Mouse (Mus musculus) CH12.LX (cell line): Measurements from ENCODE around the gene Sdccag8. TPM values are rescaled to one million over a fixed set of nuclear protein-coding genes. Genes with fewer than 3 reads are reported as not detected.
A peak's percentile ranks its signal among the peaks of the same experiment; 100 is the strongest.

ENCODE experiments used
- DNase-seq: peaks from one replicate; pipeline ENCODE4 v3.0.0-alpha.2; 2013; ENCODE audit errors: extremely low read depth
- H3K27ac ChIP-seq: 2 replicates; pipeline ENCODE4 v1.5.1; 2012; ENCODE audit warnings: low read depth, mild to moderate bottlenecking, control low read depth, moderate library complexity; ENCODE audit not compliant: insufficient read depth
- H3K27me3 ChIP-seq: replicated peaks from 2 replicates; pipeline ENCODE3; 2012; ENCODE audit warnings: inconsistent platforms
- H3K36me3 ChIP-seq, 2 experiments: replicated peaks in 1 of 2; 2 replicates each; pipeline versions ENCODE3 to v1.6.1; 2012; ENCODE audit warnings: inconsistent platforms in 1 of 2, low read length in 1 of 2, mild to moderate bottlenecking in 1 of 2, mixed read lengths in 1 of 2, moderate library complexity in 1 of 2; ENCODE audit not compliant: control insufficient read depth in 1 of 2, insufficient read depth in 1 of 2
- H3K4me1 ChIP-seq, 2 experiments: 2 replicates each; pipeline ENCODE4 v1.6.1; 2012; ENCODE audit warnings: inconsistent platforms in 1 of 2, moderate library complexity in 1 of 2; ENCODE audit not compliant: insufficient read depth in 2 of 2, control insufficient read depth in 1 of 2
- H3K4me2 ChIP-seq: 2 replicates; pipeline ENCODE4 v1.6.1; 2012; ENCODE audit warnings: low read depth, mild to moderate bottlenecking, control low read depth; ENCODE audit not compliant: poor library complexity, insufficient read depth, severe bottlenecking
- H3K4me3 ChIP-seq, 3 experiments: fragments of 150-350 bp in 1 of 3; sonication (generic) in 1 of 3; replicated peaks in 1 of 3; 2 replicates each; pipeline versions ENCODE3 to v1.5.1; 2011 to 2012; ENCODE audit warnings: low read depth in 2 of 3, low read length in 2 of 3, mild to moderate bottlenecking in 2 of 3, moderate library complexity in 2 of 3, control low read depth in 1 of 3, improper control_type of control experiment in 1 of 3, inconsistent platforms in 1 of 3, mixed read lengths in 1 of 3; ENCODE audit not compliant: poor library complexity in 1 of 3
- H3K79me2 ChIP-seq: replicated peaks from 2 replicates; pipeline ENCODE4 v1.6.1; 2012; ENCODE audit warnings: mild to moderate bottlenecking, moderate library complexity; ENCODE audit not compliant: control insufficient read depth, poor library complexity, insufficient read depth, severe bottlenecking; ENCODE audit errors: extremely low read depth
- H3K9ac ChIP-seq: 2 replicates; pipeline ENCODE4 v1.6.1; 2012; ENCODE audit warnings: low read depth, mild to moderate bottlenecking, control low read depth, moderate library complexity; ENCODE audit not compliant: insufficient read depth
- H3K9me3 ChIP-seq: replicated peaks from 2 replicates; pipeline ENCODE3; 2012; ENCODE audit warnings: low read length, inconsistent platforms, mixed read lengths
- BHLHE40 ChIP-seq: IDR thresholded peaks from 2 replicates; pipeline ENCODE4 v1.6.1; 2011; ENCODE audit warnings: mild to moderate bottlenecking, low read depth, low read length, improper control_type of control experiment
- CHD1 ChIP-seq: IDR thresholded peaks from 2 replicates; pipeline ENCODE4 v1.6.1; 2012; ENCODE audit warnings: low read depth, low read length, improper control_type of control experiment, inconsistent platforms
- CHD2 ChIP-seq: IDR thresholded peaks from 2 replicates; pipeline ENCODE4 v1.6.1; 2011; ENCODE audit warnings: low read length, improper control_type of control experiment
- CTCF ChIP-seq, 2 experiments: IDR thresholded peaks in 1 of 2; conservative IDR thresholded peaks in 1 of 2; 2 replicates each; pipeline ENCODE4 v1.5.1; 2011 to 2012; ENCODE audit warnings: low read depth in 2 of 2, low read length in 2 of 2, improper control_type of control experiment in 1 of 2, inconsistent platforms in 1 of 2, mild to moderate bottlenecking in 1 of 2, moderate library complexity in 1 of 2
- ELF1 ChIP-seq: IDR thresholded peaks from 2 replicates; pipeline ENCODE4 v1.6.1; 2014; ENCODE audit warnings: low read depth, mild to moderate bottlenecking, inconsistent platforms, low read length, improper control_type of control experiment
- GABPA ChIP-seq: IDR thresholded peaks from 2 replicates; pipeline ENCODE4 v1.6.1; 2012; ENCODE audit warnings: low read depth, low read length, improper control_type of control experiment, inconsistent platforms; ENCODE audit not compliant: insufficient replicate concordance
- HCFC1 ChIP-seq: IDR thresholded peaks from 2 replicates; pipeline ENCODE4 v1.6.1; 2012; ENCODE audit warnings: low read depth, mild to moderate bottlenecking, inconsistent platforms, low read length, improper control_type of control experiment
- JUND ChIP-seq: conservative IDR thresholded peaks from 2 replicates; pipeline ENCODE4 v1.6.1; 2011; ENCODE audit warnings: low read depth, low read length, improper control_type of control experiment
- KAT2A ChIP-seq: IDR thresholded peaks from 2 replicates; pipeline ENCODE4 v1.6.1; 2012; ENCODE audit warnings: low read length, improper control_type of control experiment, inconsistent platforms; ENCODE audit not compliant: insufficient replicate concordance
- MAFK ChIP-seq: IDR thresholded peaks from 2 replicates; pipeline ENCODE4 v1.6.1; 2011; ENCODE audit warnings: low read length, improper control_type of control experiment; ENCODE audit not compliant: insufficient replicate concordance
- MAX ChIP-seq: IDR thresholded peaks from 2 replicates; pipeline ENCODE4 v1.6.1; 2011; ENCODE audit warnings: low read length, improper control_type of control experiment
- MAZ ChIP-seq: IDR thresholded peaks from 2 replicates; pipeline ENCODE4 v1.6.1; 2012; ENCODE audit warnings: low read depth, mild to moderate bottlenecking, inconsistent platforms, low read length, improper control_type of control experiment, moderate library complexity
- MEF2A ChIP-seq: IDR thresholded peaks from 2 replicates; pipeline ENCODE4 v1.6.1; 2014; ENCODE audit warnings: low read depth, mild to moderate bottlenecking, inconsistent platforms, low read length, improper control_type of control experiment, borderline replicate concordance
- NELFE ChIP-seq: IDR thresholded peaks from 2 replicates; pipeline ENCODE4 v1.6.1; 2011; ENCODE audit warnings: low read depth, low read length, improper control_type of control experiment
- NRF1 ChIP-seq: IDR thresholded peaks from 2 replicates; pipeline ENCODE4 v1.6.1; 2014; ENCODE audit warnings: low read depth, mild to moderate bottlenecking, inconsistent platforms, low read length, improper control_type of control experiment, moderate library complexity
- PAX5 ChIP-seq: IDR thresholded peaks from 2 replicates; pipeline ENCODE4 v1.6.1; 2012; ENCODE audit warnings: low read length, inconsistent platforms, mixed read lengths
- POLR2AphosphoS2 ChIP-seq: IDR thresholded peaks from 2 replicates; pipeline ENCODE4 v1.6.1; 2011; ENCODE audit warnings: low read depth, low read length, improper control_type of control experiment
- RAD21 ChIP-seq: IDR thresholded peaks from 2 replicates; pipeline ENCODE4 v1.6.1; 2011; ENCODE audit warnings: low read depth, mild to moderate bottlenecking, low read length, improper control_type of control experiment, moderate library complexity
- RCOR1 ChIP-seq: conservative IDR thresholded peaks from 2 replicates; pipeline ENCODE4 v1.6.1; 2012; ENCODE audit warnings: low read depth, mild to moderate bottlenecking, inconsistent platforms, low read length, improper control_type of control experiment
- SIN3A ChIP-seq: IDR thresholded peaks from 2 replicates; pipeline ENCODE4 v1.6.1; 2012; ENCODE audit warnings: low read length, improper control_type of control experiment, inconsistent platforms
- SMC3 ChIP-seq: IDR thresholded peaks from 2 replicates; pipeline ENCODE4 v1.6.1; 2011; ENCODE audit warnings: low read depth, low read length, improper control_type of control experiment
- TBP ChIP-seq: conservative IDR thresholded peaks from 2 replicates; pipeline ENCODE4 v1.6.1; 2011; ENCODE audit warnings: low read depth, low read length, improper control_type of control experiment
- ZMIZ1 ChIP-seq: IDR thresholded peaks from 2 replicates; pipeline ENCODE4 v1.6.1; 2012; ENCODE audit warnings: low read depth, mild to moderate bottlenecking, inconsistent platforms, low read length, improper control_type of control experiment
- dilution Hi-C: fragments of 300-500 bp; cut with MboI; formaldehyde crosslinking; loops from 2 replicates; pipeline ENCODE4 v1.14.3; 2020; ENCODE audit warnings: low sequenced_read_pairs; ENCODE audit not compliant: extremely low pct_unique_long_range_greater_than_20kb, extremely low pct_ligation_motif_present
- in situ Hi-C: fragments of 300-500 bp; cut with MboI; formaldehyde crosslinking; loops from 3 replicates; pipeline ENCODE4 v1.14.3; 2019; ENCODE audit warnings: low sequenced_read_pairs, low pct_ligation_motif_present, low pct_unique_long_range_greater_than_20kb, mixed read lengths
- polyA plus RNA-seq: library from polyadenylated mRNA; unstranded; fragments of >175 nt; gene quantifications from 2 replicates; pipeline ENCODE4 v1.2.1, GENCODE M21; 2012; ENCODE audit warnings: low read depth; ENCODE audit not compliant: insufficient read length
- total RNA-seq, 2 experiments: library from RNA; depleted of rRNA; stranded (reverse); fragments of 300-350 nt in 1 of 2; fragments of >200 nt in 1 of 2; gene quantifications; 2 replicates each; pipeline ENCODE4 v1.2.3; 2012 to 2014

Gene Sdccag8
- total and polyA plus RNA-seq, 3 experiments = 10.7 to 18.7 (median 10.9) TPM

GRCm38 (mm10) chr1:176999011-176999410, 184.6 kb downstream of the Sdccag8 start:
- Histone ChIP-seq H3K9ac (no peak overlapping the region), H3K4me2 (no peak overlapping the region), H3K27me3 (no peaks in the 10 kb centered on the region), H3K79me2 (no peaks in the 10 kb centered on the region), H3K4me3 (no peak overlapping the region), H3K27ac (no peak overlapping the region), H3K9me3 (no peaks in the 10 kb centered on the region), H3K36me3 (peaks cover 0 to 8% of the 10 kb centered on the region in 2 experiments), H3K4me1 (peaks cover 18 to 79% of the 10 kb centered on the region in 2 experiments)
- peak; percentile 43 for TF ChIP-seq SMC3
- TF ChIP-seq TBP = no peak
- TF ChIP-seq BHLHE40 = no peak
- peak; percentile 54 for TF ChIP-seq RAD21
- peak in 1 of 2 experiments; percentile 53; a peak in 2 of 4 replicates for TF ChIP-seq CTCF (conservative IDR thresholded peaks at IDR 0.05 in 1 of 2, IDR thresholded peaks at IDR 0.05 in 1 of 2; ENCODE audit: low read depth in 2 of 2, low read length in 2 of 2)
- TF ChIP-seq ZMIZ1 = no peak
- TF ChIP-seq JUND = no peak
- TF ChIP-seq CHD1 = no peak
- no peak for TF ChIP-seq MAZ
- in situ Hi-C loops (no loop called here), dilution Hi-C loops (no loop called here)
- no peak for DNase-seq

- Histone ChIP-seq H3K4me1 (peaks cover 4 to 40% of the 10 kb centered on the region in 2 experiments), H3K9ac (no peak overlapping the region), H3K4me2 (no peak overlapping the region), H3K4me3 (no peak overlapping the region), H3K27me3 (no peaks in the 10 kb centered on the region), H3K9me3 (no peaks in the 10 kb centered on the region), H3K36me3 (peaks cover 0 to 14% of the 10 kb centered on the region in 2 experiments), H3K79me2 (no peaks in the 10 kb centered on the region), H3K27ac (no peak overlapping the region)
- in situ Hi-C loops = loop anchor here (25.0 kb wide), 1 partner anchor 291 kb away; no protein-coding TSS in a partner anchor
- dilution Hi-C loops = no loop called here
- TF ChIP-seq POLR2AphosphoS2 (no peak), MEF2A (no peak), RAD21 (no peak), PAX5 (no peak), CTCF (conservative IDR thresholded peaks at IDR 0.05 in 1 of 2, IDR thresholded peaks at IDR 0.05 in 1 of 2; ENCODE audit: low read depth in 2 of 2, low read length in 2 of 2) (no peak), TBP (no peak), JUND (no peak), HCFC1 (no peak), GABPA (no peak), BHLHE40 (no peak), KAT2A (no peak), RCOR1 (no peak), NELFE (no peak), SIN3A (no peak), ZMIZ1 (no peak), CHD2 (no peak), NRF1 (no peak), ELF1 (no peak), MAX (no peak), MAFK (no peak)
- no peak for DNase-seq
Observed at GRCm38 (mm10) chr1:177002951-177003350, 188.5 kb downstream of the Sdccag8 start.
